Mouse (Mus musculus) brain, embryonic 14.5 days (tissue): Measurements from ENCODE around the gene Cln3. TPM values are rescaled to one million over a fixed set of nuclear protein-coding genes. Genes with fewer than 3 reads are reported as not detected.

ENCODE experiments used
- DNase-seq: peaks from one replicate; pipeline ENCODE4 v3.0.0-alpha.2; 2011; ENCODE audit warnings: low read depth
- CTCF ChIP-seq: fragments of 200-500 bp; IDR thresholded peaks from 2 replicates; pipeline ENCODE4 v1.5.1; 2012; ENCODE audit warnings: inconsistent platforms, mild to moderate bottlenecking, moderate library complexity, borderline replicate concordance; ENCODE audit not compliant: insufficient read depth, insufficient read length; ENCODE audit errors: extremely low read depth
- POLR2A ChIP-seq: fragments of 200-500 bp; IDR thresholded peaks from 2 replicates; pipeline ENCODE4 v1.6.1; 2012; ENCODE audit warnings: mild to moderate bottlenecking, inconsistent platforms, borderline replicate concordance; ENCODE audit not compliant: poor library complexity, insufficient read depth, insufficient read length, severe bottlenecking; ENCODE audit errors: extremely low read depth
- polyA plus RNA-seq: library from polyadenylated mRNA; depleted of rRNA; stranded (reverse); fragments of >200 nt; gene quantifications from 2 replicates; pipeline ENCODE4 v1.2.3, GENCODE M21; 2012; rRNA removed

Gene Cln3
- 45.5 and 64.3 TPM in 2 replicates for polyA plus RNA-seq

GRCm38 (mm10) chr7:126585717-126586116 is at the start of gene Cln3:
Gene Cln3, minus strand, starts transcription at chr7:126585817.
- no peak for DNase-seq
- TF ChIP-seq CTCF (no peak), POLR2A (no peak)

DNA sequence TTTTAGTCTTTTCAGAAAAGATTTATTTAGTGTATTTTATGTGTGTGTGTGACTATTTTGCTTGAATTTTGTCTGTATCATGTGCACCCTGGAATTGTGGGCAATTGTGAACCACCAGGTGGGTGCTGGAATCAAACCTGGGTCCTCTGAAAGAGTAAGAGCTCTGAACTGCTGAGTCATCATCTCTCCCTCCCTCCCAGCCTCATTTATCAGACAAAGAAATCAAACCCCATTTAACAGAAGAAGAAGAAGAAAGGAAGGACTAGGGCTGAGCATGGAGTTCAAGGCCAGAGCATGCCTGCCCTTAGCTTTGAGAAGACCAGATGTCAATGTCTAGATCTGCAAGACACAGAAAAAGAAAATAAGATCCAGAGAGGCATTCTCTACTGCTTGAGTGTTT is 49.8 kb upstream of the Cln3 start:
- TF ChIP-seq CTCF (no peak), POLR2A (no peak)
- no peak for DNase-seq

- TF ChIP-seq POLR2A (no peak), CTCF (no peak)
- no peak for DNase-seq
These were observed 46.9 kb upstream of the Cln3 start for GRCm38 (mm10) chr7:126632478-126632877.

GRCm38 (mm10) chr7:126630824-126631518 is 45.4 kb upstream of the Cln3 start, which contains the start of gene Nupr1:
Gene Nupr1, minus strand, starts transcription at chr7:126630861.
- TF ChIP-seq POLR2A = no peak
- TF ChIP-seq CTCF = no peak
- DNase-seq = no peak

DNA sequence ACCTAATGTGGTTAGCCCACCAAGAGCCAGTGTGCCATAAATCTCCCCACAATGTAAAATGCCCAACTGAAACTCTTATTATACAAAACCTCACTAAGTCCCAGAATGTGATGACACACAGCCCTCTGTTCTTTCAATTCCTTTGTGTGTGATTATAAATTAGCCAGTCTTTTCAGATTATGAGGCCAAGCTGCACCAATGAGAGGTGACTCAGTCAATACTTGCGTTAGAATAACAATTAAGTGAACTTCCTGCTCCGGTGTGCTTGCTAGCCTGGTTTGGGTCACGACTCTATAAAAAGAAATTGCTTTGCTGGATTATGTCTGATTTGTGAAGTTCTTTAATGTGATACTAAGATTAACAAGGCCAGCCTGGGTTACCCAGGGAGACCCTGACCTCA is 44.3 kb upstream of the Cln3 start:
- TF ChIP-seq CTCF (no peak), POLR2A (no peak)

DNA sequence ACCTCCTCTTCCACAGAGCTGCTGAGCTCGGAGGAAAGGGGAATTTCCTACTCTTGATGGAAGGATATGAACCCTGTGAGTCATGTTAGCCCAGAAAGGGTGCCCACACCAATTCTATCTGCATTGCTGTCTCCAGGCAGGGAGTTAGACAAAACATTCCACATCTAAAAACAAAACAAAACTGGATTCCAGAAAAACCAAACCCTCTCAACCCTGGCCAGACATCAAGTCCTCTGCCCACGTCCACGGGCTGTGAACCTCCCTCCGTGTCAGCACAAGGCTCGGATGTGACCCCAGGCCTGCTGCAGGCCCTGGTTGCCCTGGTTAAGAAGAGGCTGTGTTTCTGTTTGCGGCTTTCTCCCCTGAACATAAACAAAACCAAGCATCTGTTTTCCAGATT is 42.5 kb upstream of the Cln3 start:
- TF ChIP-seq CTCF (no peak), POLR2A (no peak)
- no peak for DNase-seq

More for the DNA sequence above, 44.3 kb upstream of the Cln3 start:
- no peak for DNase-seq

GRCm38 (mm10) chr7:126625807-126626600 is 40.4 kb upstream of the Cln3 start:
- TF ChIP-seq POLR2A (no peak), CTCF (no peak)
- no peak for DNase-seq

- peak; percentile 52 for DNase-seq
- no peak for TF ChIP-seq CTCF
- no peak for TF ChIP-seq POLR2A
These were observed 39.8 kb upstream of the Cln3 start for GRCm38 (mm10) chr7:126625369-126625768.

- TF ChIP-seq CTCF (no peak), POLR2A (no peak)
- DNase-seq = no peak
These were observed 39.2 kb upstream of the Cln3 start for GRCm38 (mm10) chr7:126624774-126625173.

- TF ChIP-seq CTCF = no peak
- no peak for TF ChIP-seq POLR2A
- no peak for DNase-seq
These were observed 37.8 kb upstream of the Cln3 start for GRCm38 (mm10) chr7:126623381-126623780.

DNA sequence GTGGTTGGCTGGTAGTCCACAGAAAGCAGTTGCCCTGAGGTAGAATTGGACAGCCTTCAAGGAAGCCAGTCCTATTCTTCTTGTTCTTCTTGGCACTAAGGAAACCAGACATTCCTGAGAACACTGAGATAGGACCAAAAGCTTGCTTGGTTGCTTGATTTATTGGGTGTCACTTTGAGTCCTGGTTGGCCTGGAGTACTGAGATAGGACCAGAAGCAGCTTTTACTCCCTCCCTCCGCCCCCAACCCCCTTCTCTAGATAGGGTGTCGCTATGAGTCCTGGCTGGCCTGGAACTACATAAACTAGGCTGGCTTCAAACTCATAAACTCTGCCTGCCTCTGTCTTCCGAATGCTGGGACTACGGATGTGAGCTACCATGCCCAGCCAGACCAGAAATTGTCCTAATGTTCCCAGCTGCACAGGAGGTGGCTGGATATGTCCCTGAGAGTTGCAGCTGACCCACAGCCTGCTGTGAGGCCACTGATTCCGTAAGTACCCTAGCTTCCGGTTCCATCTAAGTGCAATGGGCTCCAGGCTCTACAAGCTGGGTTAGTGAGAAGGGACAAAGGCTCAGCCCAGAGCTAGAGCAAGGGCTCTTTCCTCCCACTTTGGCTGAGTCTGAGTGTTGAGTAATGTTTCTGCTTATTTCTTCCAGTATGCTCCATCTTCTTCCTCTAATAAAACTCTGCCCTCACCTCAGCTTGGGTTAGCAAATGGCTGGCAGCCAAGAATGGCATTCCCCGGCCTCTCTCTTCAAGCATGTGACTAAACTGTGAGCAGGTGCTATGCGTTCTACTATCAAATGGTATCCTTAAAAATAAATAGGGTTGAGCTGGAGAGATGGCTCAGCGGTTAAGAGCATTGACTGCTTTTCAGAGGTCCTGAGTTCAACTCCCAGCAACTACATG is 36.1 kb upstream of the Cln3 start:
- DNase-seq = no peak
- TF ChIP-seq CTCF = no peak

- DNase-seq = no peak
- TF ChIP-seq CTCF = no peak
- TF ChIP-seq POLR2A = no peak
These were observed 34.1 kb upstream of the Cln3 start for GRCm38 (mm10) chr7:126619559-126620275.

DNA sequence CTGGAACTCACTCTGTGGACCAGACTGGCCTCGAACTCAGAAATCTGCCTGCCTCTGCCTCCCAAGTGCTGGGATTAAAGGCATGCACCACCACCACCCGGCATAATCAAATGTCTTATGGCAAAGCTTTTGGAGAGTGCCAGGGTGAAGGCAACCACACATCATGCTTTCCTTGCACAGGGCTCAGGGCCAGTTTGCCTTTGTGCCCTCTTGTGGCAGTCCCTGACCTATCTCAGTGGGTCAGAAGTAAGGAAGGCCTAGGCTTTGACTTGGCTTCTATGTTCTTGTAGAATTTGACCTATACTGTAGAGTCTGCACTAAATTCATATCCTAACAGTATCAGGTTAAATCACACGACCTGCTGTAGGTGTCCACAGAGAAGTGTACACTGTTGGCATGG is 31.1 kb upstream of the Cln3 start:
- no peak for DNase-seq
- TF ChIP-seq POLR2A = no peak
- no peak for TF ChIP-seq CTCF

GRCm38 (mm10) chr7:126612736-126613135 is 27.1 kb upstream of the Cln3 start:
- no peak for DNase-seq
- TF ChIP-seq CTCF = no peak
